Comparison of ENCODE assay signal across 8 mouse cellular contexts in the genomic region with DNA sequence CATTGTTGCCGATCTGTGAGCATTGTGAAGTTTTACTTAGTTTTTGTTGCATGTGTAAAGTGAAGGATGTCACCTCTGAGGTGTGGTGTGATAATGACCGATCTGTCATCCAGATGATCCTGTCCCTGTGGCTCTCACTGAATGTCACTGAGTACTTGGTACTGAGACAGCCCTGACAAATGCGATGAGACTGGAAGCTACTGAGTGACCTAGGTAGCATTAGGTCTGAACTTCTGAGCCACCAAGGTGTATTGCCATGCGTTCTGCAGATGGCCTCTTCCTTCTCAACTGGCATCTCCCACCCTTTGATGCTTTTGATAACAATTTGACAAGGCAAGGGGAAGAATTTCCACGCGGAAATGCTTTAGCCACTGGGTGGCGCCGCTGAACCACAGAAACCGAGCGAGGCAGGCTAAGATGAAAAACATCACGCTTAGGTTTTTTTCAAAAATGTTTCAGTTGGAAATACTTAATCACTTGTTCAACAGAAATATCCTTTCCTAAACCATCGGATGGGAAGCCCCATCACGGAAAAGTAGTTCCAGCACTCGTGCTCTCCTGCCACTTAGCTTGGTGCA.
DNase-seq lines count a peak whose midpoint lies in the region; ATAC-seq and TF ChIP-seq lines count a peak whose summit lies in the region.

No protein-coding gene starts in this region.

- no peak overlapping the region for H3K27ac ChIP-seq in hindbrain, postnatal 0 days
- no peak overlapping the region for H3K27ac ChIP-seq in liver, adult 2 months (replicated peaks; ENCODE audit: insufficient read depth, low read depth, low read length)

- no peaks in the 10 kb centered on the region for H3K79me2 ChIP-seq in liver, adult 2 months (ENCODE audit: control insufficient read depth, insufficient read depth, low read length)

- H3K9me3 ChIP-seq in E14TG2a.4 (ENCODE audit: low read length): peaks cover 31% of the 10 kb centered on the region
- no peaks in the 10 kb centered on the region for H3K9me3 ChIP-seq in hindbrain, postnatal 0 days (ENCODE audit: low read length)

- DNase-seq in cerebellum, postnatal 14 days: peak; percentile 75 to 82
- DNase-seq in cerebellum, adult 9-10 months: no peak
- peak; percentile 36 for DNase-seq in embryo, embryonic 11.5 days (ENCODE audit: low read depth, low spot score)
- peak; percentile 87 for DNase-seq in hindbrain, postnatal 0 days (ENCODE audit: low spot score)
- DNase-seq in liver, adult 2 months (ENCODE audit: extremely low read depth, low read depth, low spot score): no peak
- DNase-seq in retina, postnatal 1 day: peak; percentile 58

- H3K4me3 ChIP-seq in E14TG2a.4 (replicated peaks; ENCODE audit: low read length): no peak overlapping the region
- H3K4me3 ChIP-seq in hindbrain, postnatal 0 days (ENCODE audit: low read length): no peak overlapping the region
- H3K4me3 ChIP-seq in liver, adult 2 months (ENCODE audit: insufficient read depth, low read depth, low read length): no peak overlapping the region

- H3K4me2 ChIP-seq in hindbrain, postnatal 0 days (ENCODE audit: low read depth, low read length): 0 out of 2 replicates have a peak overlapping the region, but pooled peaks have one; percentile 19

- H3K4me1 ChIP-seq in E14TG2a.4 (replicated peaks; ENCODE audit: low read depth, low read length): peaks cover 5% of the 10 kb centered on the region
- no peaks in the 10 kb centered on the region for H3K4me1 ChIP-seq in hindbrain, postnatal 0 days (ENCODE audit: insufficient read depth, low read length)
- no peaks in the 10 kb centered on the region for H3K4me1 ChIP-seq in liver, adult 2 months (ENCODE audit: control insufficient read depth, insufficient read depth, low read length)

- 35% methylated on average over 14 of the region's 14 CpGs for WGBS in hindbrain, postnatal 0 days
- 44% methylated on average over 14 of the region's 14 CpGs for WGBS in liver, adult 2 months

- 0 out of 2 replicates have a peak, but pooled peaks have one; percentile 53 for ATAC-seq in hindbrain, postnatal 0 days
- no peak for ATAC-seq in activated CD4-positive, CD25-positive, alpha-beta regulatory T cell, adult 4 months

- TF ChIP-seq CTCF in E14TG2a.4 (conservative IDR thresholded peaks at IDR 0.05; ENCODE audit: low read length): peak; percentile 58
- peak; percentile 89 for TF ChIP-seq CTCF in hindbrain, postnatal 0 days (IDR thresholded peaks at IDR 0.05; ENCODE audit: low read depth)
- TF ChIP-seq CTCF in liver, adult 2 months (IDR thresholded peaks at IDR 0.05; ENCODE audit: low read depth, low read length): peak; percentile 45

- H3K9ac ChIP-seq in hindbrain, postnatal 0 days (replicated peaks; ENCODE audit: low read length): no peak overlapping the region
- H3K9ac ChIP-seq in liver, adult 2 months (ENCODE audit: low read depth, low read length): no peak overlapping the region

- H3K36me3 ChIP-seq in E14TG2a.4 (ENCODE audit: insufficient read depth, low read length): no peaks in the 10 kb centered on the region
- no peaks in the 10 kb centered on the region for H3K36me3 ChIP-seq in hindbrain, postnatal 0 days (ENCODE audit: insufficient read depth, low read length)
- no peaks in the 10 kb centered on the region for H3K36me3 ChIP-seq in liver, adult 2 months (ENCODE audit: control insufficient read depth, insufficient read depth, low read length)

- TF ChIP-seq POLR2A in liver, adult 2 months (IDR thresholded peaks at IDR 0.05; ENCODE audit: extremely low read depth, insufficient read depth, low read length): no peak

- no peaks in the 10 kb centered on the region for H3K27me3 ChIP-seq in E14TG2a.4 (ENCODE audit: insufficient read depth, low read length)
- no peaks in the 10 kb centered on the region for H3K27me3 ChIP-seq in hindbrain, postnatal 0 days (ENCODE audit: insufficient read depth, low read length)
- no peaks in the 10 kb centered on the region for H3K27me3 ChIP-seq in liver, adult 2 months (ENCODE audit: control insufficient read depth, insufficient read depth, low read length)

Comparison
In these comparisons a context has a peak if more than half of its experiments do, and no peak if none do; other contexts are left out.
1. DNase-seq: peak in cerebellum, postnatal 14 days (2 of 2), embryo, embryonic 11.5 days (single experiment), hindbrain, postnatal 0 days (single experiment) and retina, postnatal 1 day (single experiment); none in cerebellum, adult 9-10 months (single experiment) and liver, adult 2 months (single experiment).
2. Peak in every context shown above with its lines, with median percentiles within 50 percentile points of each other: CTCF ChIP-seq.